Mouse (Mus musculus) stomach, embryonic 14.5 days (tissue): ENCODE data around the gene Srms. TPM values are rescaled to one million over a fixed set of nuclear protein-coding genes. Genes with fewer than 3 reads are reported as not detected.

Experiments used
- ATAC-seq: fragments of 200-750 bp; cut with Nextera tagmentation; 2 replicates; pipeline ENCODE4 v1.8.0; 2017; ENCODE audit warnings: low read depth, moderate TSS enrichment; ENCODE audit not compliant: insufficient number of reproducible peaks, insufficient read depth, low FRiP score
- H3K27ac ChIP-seq: fragments of 300-500 bp; sonication (generic); 2 replicates; pipeline ENCODE4 v1.5.1; 2014; ENCODE audit warnings: mild to moderate bottlenecking, low read length, moderate library complexity, mixed read lengths
- H3K27me3 ChIP-seq: fragments of 300-500 bp; sonication (generic); 2 replicates; pipeline ENCODE4 v1.6.1; 2014; ENCODE audit warnings: low read length, control low read depth, mixed read lengths; ENCODE audit not compliant: control insufficient read depth, insufficient read depth
- H3K36me3 ChIP-seq: fragments of 300-500 bp; sonication (generic); 2 replicates; pipeline ENCODE4 v1.6.1; 2014; ENCODE audit warnings: mild to moderate bottlenecking, control low read depth, low read length, moderate library complexity, mixed read lengths; ENCODE audit not compliant: control insufficient read depth, insufficient read depth
- H3K4me1 ChIP-seq: fragments of 300-500 bp; sonication (generic); 2 replicates; pipeline ENCODE4 v1.6.1; 2014; ENCODE audit warnings: low read length, control low read depth, mixed read lengths; ENCODE audit not compliant: control insufficient read depth, insufficient read depth
- H3K4me2 ChIP-seq: fragments of 300-500 bp; sonication (generic); replicated peaks from 2 replicates; pipeline ENCODE4 v1.6.1; 2014; ENCODE audit warnings: low read depth, low read length, control low read depth
- H3K4me3 ChIP-seq: fragments of 300-500 bp; sonication (generic); 2 replicates; pipeline ENCODE4 v1.5.1; 2014; ENCODE audit warnings: low read depth, low read length, control low read depth
- H3K9ac ChIP-seq: fragments of 300-500 bp; sonication (generic); replicated peaks from 2 replicates; pipeline ENCODE4 v1.6.1; 2014; ENCODE audit warnings: low read depth, mild to moderate bottlenecking, control low read depth, low read length, moderate library complexity, mixed read lengths
- H3K9me3 ChIP-seq: fragments of 300-500 bp; sonication (generic); 2 replicates; pipeline ENCODE4 v1.6.1; 2016; ENCODE audit warnings: low read depth, low read length, control low read depth; ENCODE audit not compliant: control insufficient read depth
- WGBS: fragments of 180-500 bp; shearing (Covaris S2); extraction: QIAGEN DNeasy Blood & Tissue Kit; methylation state at CpG from one replicate; pipeline ENCODE4 v1.1.7; 2014; 5-methylcytosine and 5-hydroxymethylcytosine counted together
- polyA plus RNA-seq: library from polyadenylated mRNA; unstranded; fragments of >200 nt; fragmentation: Nextera tagmentation; extraction: Ambion mirVana; gene quantifications from 2 replicates; pipeline ENCODE4 v1.2.1, GENCODE M21; 2014

The Srms gene
- polyA plus RNA-seq, 1 experiment from 2014 or later: not detected

DNA sequence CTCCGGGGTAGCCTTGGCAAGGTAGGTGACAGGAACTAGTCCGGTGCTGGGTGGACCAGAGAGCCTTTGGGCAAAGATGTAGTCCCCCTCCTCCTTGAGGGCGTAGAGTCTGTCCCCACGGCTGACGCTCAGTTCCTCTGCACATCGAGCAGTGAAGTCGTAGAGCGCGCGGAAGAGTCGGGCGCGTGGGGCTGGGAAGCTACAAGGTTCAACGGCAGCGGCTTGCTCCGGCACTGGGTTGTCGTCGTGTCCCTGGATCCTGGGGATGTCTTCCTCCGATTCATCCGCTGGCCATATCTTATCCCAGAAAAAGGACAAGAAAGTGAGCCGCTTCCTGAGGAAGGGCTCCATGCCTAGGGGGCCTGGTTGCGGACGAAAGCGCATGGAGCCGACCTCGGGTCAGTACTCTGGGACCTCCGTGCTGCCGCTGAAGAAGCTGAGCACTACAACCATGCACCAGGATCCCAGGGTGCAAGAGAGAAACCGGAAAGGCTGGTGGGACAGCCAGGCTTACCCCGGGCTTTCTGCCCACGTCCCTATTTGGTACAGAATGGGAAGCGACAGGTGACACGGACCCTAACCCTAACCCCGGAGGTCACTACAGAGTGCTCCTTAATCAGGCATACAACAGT, 480 bp downstream of the Srms start:
- no peaks in the 10 kb centered on the region for H3K36me3 ChIP-seq
- H3K4me3 ChIP-seq: peak overlapping the region; percentile 20; the same call in 1 of the 2 replicates
- H3K9ac ChIP-seq: no peak overlapping the region
- no peak for ATAC-seq
- peaks cover 15% of the 10 kb centered on the region for H3K27me3 ChIP-seq
- no peak overlapping the region for H3K27ac ChIP-seq
- H3K4me2 ChIP-seq: peak overlapping the region; percentile 57
- no peaks in the 10 kb centered on the region for H3K9me3 ChIP-seq
- WGBS: 6% methylated on average over 34 of the region's 34 CpGs
- H3K4me1 ChIP-seq: 0 out of 2 replicates have a peak, but pooled peaks cover 6% of the 10 kb centered on the region

DNA sequence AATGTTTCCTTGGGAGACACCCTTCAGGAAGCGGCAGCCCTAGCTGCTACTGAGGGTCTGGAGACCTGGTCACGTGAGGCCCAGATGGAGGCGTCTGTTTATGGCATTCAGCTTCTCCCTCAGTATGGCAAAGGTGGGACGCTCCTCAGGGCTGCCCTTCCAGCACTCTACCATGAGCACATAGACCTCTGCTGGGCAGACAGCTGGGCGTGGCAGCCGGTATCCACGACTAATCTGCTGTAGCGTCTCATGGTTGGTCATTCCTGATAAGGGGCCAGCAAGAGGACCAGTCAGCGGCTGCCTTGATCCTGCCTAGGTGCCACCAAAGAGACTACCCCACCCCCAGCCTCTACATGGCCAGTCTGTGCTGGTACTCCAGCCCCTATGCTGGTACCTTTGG, 6.9 kb downstream of the Srms start:
- Histone ChIP-seq H3K4me3 (no peak overlapping the region), H3K36me3 (no peaks in the 10 kb centered on the region), H3K27ac (no peak overlapping the region), H3K9ac (no peak overlapping the region), H3K4me1 (no peaks in the 10 kb centered on the region), H3K9me3 (no peaks in the 10 kb centered on the region), H3K4me2 (no peak overlapping the region), H3K27me3 (0 out of 2 replicates have a peak, but pooled peaks cover under 1% of the 10 kb centered on the region)
- peak; percentile 73; the same call in 1 of the 2 replicates for ATAC-seq
- WGBS: 68% methylated on average over 9 of the region's 9 CpGs

- ATAC-seq: no peak
- 73% methylated on average over 5 of the region's 5 CpGs for WGBS
- H3K4me3 ChIP-seq: no peak overlapping the region
- no peak overlapping the region for H3K4me2 ChIP-seq
- H3K36me3 ChIP-seq: no peaks in the 10 kb centered on the region
- H3K27me3 ChIP-seq: no peaks in the 10 kb centered on the region
- H3K27ac ChIP-seq: no peak overlapping the region
- no peaks in the 10 kb centered on the region for H3K4me1 ChIP-seq
- H3K9ac ChIP-seq: no peak overlapping the region
- no peaks in the 10 kb centered on the region for H3K9me3 ChIP-seq
These were observed 7.3 kb downstream of the Srms start for GRCm38 (mm10) chr2:181205678-181206077.

DNA sequence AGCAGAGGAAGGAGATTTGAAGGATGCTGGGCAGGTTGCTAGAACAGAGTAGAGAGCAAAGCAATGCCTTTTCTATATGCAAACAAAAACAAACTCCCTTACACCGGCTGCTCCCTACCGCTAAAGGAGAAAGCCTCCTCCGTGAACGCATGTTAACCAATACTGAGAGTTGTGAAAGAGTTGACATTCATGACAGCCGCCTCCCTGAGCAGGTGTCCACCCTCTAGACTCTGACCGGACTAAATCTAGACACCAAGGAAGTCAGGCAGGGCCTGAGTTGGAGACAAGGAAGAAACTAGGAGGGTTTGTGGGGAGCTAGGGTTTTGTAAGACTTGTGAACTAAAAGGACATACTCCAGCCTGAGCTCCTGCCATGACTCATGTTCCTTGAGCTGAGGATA, 10.1 kb downstream of the Srms start:
- Histone ChIP-seq H3K4me2 (no peak overlapping the region), H3K9ac (no peak overlapping the region), H3K27me3 (no peaks in the 10 kb centered on the region), H3K36me3 (no peaks in the 10 kb centered on the region), H3K9me3 (no peaks in the 10 kb centered on the region), H3K27ac (no peak overlapping the region), H3K4me3 (no peak overlapping the region), H3K4me1 (no peaks in the 10 kb centered on the region)
- no peak for ATAC-seq
- 68% methylated on average over 6 of the region's 6 CpGs for WGBS

GRCm38 (mm10) chr2:181202422-181202821, 10.6 kb downstream of the Srms start, which contains the start of gene Ptk6:
Gene Ptk6 (minus strand): TSS chr2:181202789.
- 82% methylated on average over 3 of the region's 3 CpGs for WGBS
- H3K4me1 ChIP-seq: no peaks in the 10 kb centered on the region
- H3K4me2 ChIP-seq: no peak within 1 kb of the TSS
- no peak within 1 kb of the TSS for H3K4me3 ChIP-seq
- H3K27ac ChIP-seq: no peak within 1 kb of the TSS
- no peaks in the 10 kb centered on the region for H3K27me3 ChIP-seq
- H3K9me3 ChIP-seq: no peaks in the 10 kb centered on the region
- H3K36me3 ChIP-seq: no peaks in the 10 kb centered on the region
- no peak for ATAC-seq
- H3K9ac ChIP-seq: no peak within 1 kb of the TSS

DNA sequence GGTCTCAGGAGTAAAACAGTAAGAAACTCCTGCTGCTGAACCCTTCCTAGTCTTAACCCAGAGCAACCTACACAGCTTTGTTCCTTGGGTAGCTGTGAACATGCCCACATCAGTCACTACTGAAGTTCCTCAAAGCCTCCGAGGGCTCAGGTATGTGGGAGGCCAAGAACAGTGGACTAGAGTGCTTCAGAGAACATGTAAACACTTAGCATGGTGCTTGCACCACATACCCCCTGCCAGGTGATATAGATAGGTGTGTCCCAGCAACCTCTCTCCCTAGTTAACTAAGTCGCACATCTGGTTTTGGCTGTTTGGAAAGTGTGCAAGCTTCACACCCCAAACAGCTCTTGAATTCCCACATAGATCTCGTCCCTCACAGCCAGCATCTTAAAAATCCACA, 11.4 kb downstream of the Srms start:
- H3K4me3 ChIP-seq: no peak overlapping the region
- 52% methylated on average over 3 of the region's 3 CpGs for WGBS
- H3K27me3 ChIP-seq: no peaks in the 10 kb centered on the region
- ATAC-seq: no peak
- H3K4me2 ChIP-seq: no peak overlapping the region
- no peak overlapping the region for H3K27ac ChIP-seq
- no peak overlapping the region for H3K9ac ChIP-seq
- H3K9me3 ChIP-seq: no peaks in the 10 kb centered on the region
- H3K4me1 ChIP-seq: no peaks in the 10 kb centered on the region
- no peaks in the 10 kb centered on the region for H3K36me3 ChIP-seq

- H3K4me2 ChIP-seq: no peak overlapping the region
- H3K9me3 ChIP-seq: no peaks in the 10 kb centered on the region
- no peak overlapping the region for H3K27ac ChIP-seq
- H3K9ac ChIP-seq: no peak overlapping the region
- 82% methylated on average over 4 of the region's 4 CpGs for WGBS
- H3K4me1 ChIP-seq: no peaks in the 10 kb centered on the region
- no peak overlapping the region for H3K4me3 ChIP-seq
- no peaks in the 10 kb centered on the region for H3K36me3 ChIP-seq
- ATAC-seq: no peak
- no peaks in the 10 kb centered on the region for H3K27me3 ChIP-seq
These were observed 16.2 kb downstream of the Srms start for GRCm38 (mm10) chr2:181196628-181197300.

DNA sequence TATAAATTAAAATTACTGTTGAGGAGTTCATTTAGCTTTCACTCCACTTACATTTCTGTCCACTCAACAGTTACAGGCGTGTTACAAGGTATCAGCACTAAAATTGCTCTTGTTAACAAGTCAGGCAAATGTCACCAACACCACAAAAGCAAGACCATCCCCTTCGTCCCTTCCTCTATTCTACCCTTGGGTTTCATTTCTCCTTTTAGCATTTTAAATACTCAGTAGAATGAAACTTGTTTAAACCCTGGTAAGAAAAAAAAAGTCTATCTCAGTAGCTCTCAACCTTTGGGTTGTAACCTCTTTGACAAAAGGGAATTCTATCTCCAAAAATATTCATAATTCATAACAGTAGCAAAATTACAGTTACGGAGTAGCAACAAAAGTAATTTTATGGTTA, 19.9 kb downstream of the Srms start:
- no peak overlapping the region for H3K27ac ChIP-seq
- WGBS: 72% methylated on average over 3 of the region's 3 CpGs
- no peaks in the 10 kb centered on the region for H3K9me3 ChIP-seq
- no peaks in the 10 kb centered on the region for H3K27me3 ChIP-seq
- no peak overlapping the region for H3K4me2 ChIP-seq
- no peak overlapping the region for H3K4me3 ChIP-seq
- H3K9ac ChIP-seq: no peak overlapping the region
- no peaks in the 10 kb centered on the region; the same call in 1 of the 2 replicates for H3K36me3 ChIP-seq
- H3K4me1 ChIP-seq: no peaks in the 10 kb centered on the region
- ATAC-seq: no peak
